Comparison of ENCODE assay signal across 8 mouse cellular contexts in the genomic region with DNA sequence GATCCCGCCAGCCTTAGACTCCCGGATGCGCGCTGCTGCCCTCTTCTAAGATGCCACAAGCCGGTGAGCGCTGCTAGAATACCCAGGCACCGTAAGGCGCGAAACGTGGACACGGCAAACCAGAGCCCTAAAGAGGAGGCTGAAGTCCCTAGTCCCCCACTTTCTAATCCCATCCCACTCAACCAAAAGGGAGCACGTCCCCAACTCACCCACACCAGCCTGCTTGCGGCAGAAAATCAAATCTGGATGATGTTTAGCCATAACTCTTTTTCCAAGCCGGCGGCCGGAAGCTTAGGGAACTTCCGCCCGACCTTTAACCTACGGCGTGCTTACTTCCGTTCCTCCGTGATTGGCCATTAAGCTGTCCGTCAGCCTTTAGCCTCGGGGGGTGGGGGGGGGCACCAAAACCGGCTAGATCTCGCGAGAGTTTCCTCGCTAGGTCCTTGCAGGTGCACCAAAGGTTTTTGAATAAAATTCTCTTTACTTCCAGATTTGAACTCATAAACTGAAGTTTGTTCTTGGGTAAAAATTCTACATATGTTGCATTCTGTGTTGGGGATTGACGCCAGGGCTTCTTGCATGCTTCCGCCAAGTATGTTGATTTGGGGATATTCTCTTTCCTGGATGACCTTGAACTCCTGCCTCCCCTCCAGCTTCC. TPM values are rescaled to one million over a fixed set of nuclear protein-coding genes. Genes with fewer than 3 reads are reported as not detected.
DNase-seq lines count a peak whose midpoint lies in the region; ATAC-seq lines count a peak whose summit lies in the region.

A gene (minus strand): TSS at position 308 of the 658 bp plus-strand sequence.

- H3K27me3 ChIP-seq in hindbrain, embryonic 13.5 days, result no peaks in the 10 kb centered on the region

- H3K4me1 ChIP-seq in hindbrain, embryonic 13.5 days (replicated peaks), result peaks cover 32% of the 10 kb centered on the region

- H3K36me3 ChIP-seq in hindbrain, embryonic 13.5 days, result peaks cover 38% of the 10 kb centered on the region
- H3K36me3 ChIP-seq in macrophage (ENCODE audit: inconsistent target), result peaks cover 40% of the 10 kb centered on the region

- DNase-seq in NIH3T3 (ENCODE audit: low read depth), result peak; percentile 98
- peak; percentile 87 to 88 for DNase-seq in cerebellum, postnatal 14 days
- peak; percentile 73 to 75 for DNase-seq in frontal cortex, postnatal 14 days (ENCODE audit: low spot score in 2 of 2)
- DNase-seq in left cerebral cortex, adult 11 months (ENCODE audit: low spot score), result peak; percentile 70
- peak; percentile 88 for DNase-seq in right cerebral cortex, adult 18-20 months
- DNase-seq in urinary bladder, postnatal 10 days (ENCODE audit: low spot score), result peak; percentile 47

- peak within 1 kb of the TSS; percentile 90 for H3K4me2 ChIP-seq in hindbrain, embryonic 13.5 days

- H3K9ac ChIP-seq in hindbrain, embryonic 13.5 days, result peak within 1 kb of the TSS; percentile 92

- peak; percentile 80 for ATAC-seq in hindbrain, embryonic 13.5 days (ENCODE audit: low FRiP score)

- under 1% methylated on average over 30 of the region's 30 CpGs for WGBS in hindbrain, embryonic 13.5 days
- under 1% methylated on average over 30 of the region's 30 CpGs for WGBS in macrophage (ENCODE audit: missing documents)

- peak within 1 kb of the TSS; percentile 96 for H3K4me3 ChIP-seq in hindbrain, embryonic 13.5 days
- peak within 1 kb of the TSS; percentile 98 for H3K4me3 ChIP-seq in macrophage (ENCODE audit: inconsistent target)

- peak within 1 kb of the TSS; percentile 99 for H3K27ac ChIP-seq in hindbrain, embryonic 13.5 days
- H3K27ac ChIP-seq in macrophage, result peak within 1 kb of the TSS; percentile 97

- H3K79me2 ChIP-seq in macrophage (ENCODE audit: inconsistent target), result peaks cover 85% of the 10 kb centered on the region

- no peaks in the 10 kb centered on the region for H3K9me3 ChIP-seq in hindbrain, embryonic 13.5 days

RNA-seq across cellular contexts. Expression of the gene that starts here (rescaled TPM):
- polyA plus RNA-seq in hindbrain, embryonic 13.5 days (2015; fragmentation: Nextera tagmentation; extraction: Ambion mirVana), result 123 and 125 TPM in 2 replicates
- 10 to 100 TPM in 13 of 26 experiments, 1 to 10 TPM in 13; 5.7 to 60.5 (median 10.2) TPM for total RNA-seq in macrophage (2018; cell fraction: chromatin; rRNA removed)
- total RNA-seq in macrophage (2018; cell fraction: cytosol; rRNA removed), result 10 to 100 TPM; 18.9 to 30.8 (median 26.2) TPM
- total RNA-seq in macrophage (2018; cell fraction: nucleus; rRNA removed), result 10 to 100 TPM in 23 of 26 experiments, 1 to 10 TPM in 3; 5.7 to 27.1 (median 16.4) TPM
- polyA plus RNA-seq in macrophage (2018), result 24.7 to 37.1 TPM (median 25.5 TPM) in 3 replicates

Comparison
In these comparisons a context has a peak if more than half of its experiments do, and no peak if none do; other contexts are left out.
1. Peak in every context shown above with its lines: DNase-seq, ATAC-seq, H3K4me3 ChIP-seq and H3K27ac ChIP-seq.
2. DNase-seq: peak in every context shown above with its lines; median percentile 98 in NIH3T3; 88 in right cerebral cortex, adult 18-20 months; 88 in cerebellum, postnatal 14 days; 74 in frontal cortex, postnatal 14 days; 70 in left cerebral cortex, adult 11 months; 47 in urinary bladder, postnatal 10 days.